Mouse (Mus musculus) effector memory CD4-positive, alpha-beta T cell, adult 5 months (primary cell): ENCODE results near the gene Srsy. TPM values are rescaled to one million over a fixed set of nuclear protein-coding genes. Genes with fewer than 3 reads are reported as not detected.

Experiments used
- polyA plus RNA-seq: library from polyadenylated mRNA; unstranded; fragments of 100-300 nt; shearing (Covaris generic); gene quantifications from one replicate; pipeline ENCODE4 v1.2.1, GENCODE M21; 2017

Srsy gene
- not detected for polyA plus RNA-seq

DNA sequence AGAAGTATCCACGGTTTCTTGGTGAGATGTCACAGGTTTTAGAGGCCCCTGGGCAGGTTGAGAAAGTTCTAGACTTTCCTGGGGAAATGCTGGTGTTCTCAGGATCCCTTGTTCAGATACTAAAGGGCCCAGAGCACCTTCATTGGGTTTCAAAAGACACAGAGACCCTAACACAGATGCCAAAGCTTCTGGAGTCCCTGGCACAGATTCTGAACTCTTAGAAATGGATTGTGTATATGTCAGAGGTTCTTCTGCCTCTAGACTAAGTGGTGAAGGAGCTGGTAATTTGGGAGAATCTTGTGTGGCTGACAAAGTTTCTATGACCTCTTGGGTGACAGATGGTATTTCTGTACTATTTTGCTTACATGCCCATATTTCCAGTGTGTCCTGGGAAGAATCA, at the start of gene Srsy:
Gene Srsy, minus strand, starts transcription at position 101 of the 400 bp plus-strand sequence.

Other genes starting within 250 kb of the Srsy start
- not detected for gene Gm21904, start 91.1 kb downstream of the Srsy start, polyA plus RNA-seq
- gene Gm20772, start 62.6 kb downstream of the Srsy start, polyA plus RNA-seq: not detected
- gene Gm20831, start 62.6 kb downstream of the Srsy start, polyA plus RNA-seq: not detected
- gene Gm21764, start 124.5 kb upstream of the Srsy start, polyA plus RNA-seq: not detected
- gene Ssty1, start 151.8 kb upstream of the Srsy start, polyA plus RNA-seq: not detected